Mouse (Mus musculus) left cerebral cortex, adult 11 months (tissue): ENCODE measurements around the gene Atcay.

Experiments
- DNase-seq: peaks from one replicate; pipeline ENCODE4 v3.0.0; 2022; ENCODE audit warnings: low spot score

The Atcay gene

GRCm38 (mm10) chr10:81230438-81231332 is at the start of gene Atcay:
TSS of gene Atcay (minus strand) at chr10:81230833.
- peak; percentile 75 for DNase-seq

DNA sequence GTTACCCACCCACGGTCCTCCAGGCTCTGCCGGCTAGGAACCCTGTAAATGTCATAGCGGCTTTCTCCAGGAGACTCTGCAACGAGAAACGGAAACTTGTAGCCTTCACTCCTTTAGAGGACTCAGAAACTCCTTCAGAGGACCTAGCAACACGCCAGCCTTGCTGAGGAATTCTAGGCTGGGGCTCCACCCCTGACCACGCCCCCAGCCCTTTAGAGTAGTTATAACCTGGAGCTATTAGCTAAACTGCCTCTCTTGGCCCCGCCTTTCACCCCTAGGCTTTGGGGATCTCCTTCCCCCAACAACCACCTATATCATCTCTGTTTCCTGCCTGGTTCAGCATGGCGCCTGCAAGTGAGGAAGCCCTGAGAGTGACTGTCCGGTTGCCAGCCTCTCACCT is 48.9 kb upstream of the Atcay start:
- no peak for DNase-seq

DNA sequence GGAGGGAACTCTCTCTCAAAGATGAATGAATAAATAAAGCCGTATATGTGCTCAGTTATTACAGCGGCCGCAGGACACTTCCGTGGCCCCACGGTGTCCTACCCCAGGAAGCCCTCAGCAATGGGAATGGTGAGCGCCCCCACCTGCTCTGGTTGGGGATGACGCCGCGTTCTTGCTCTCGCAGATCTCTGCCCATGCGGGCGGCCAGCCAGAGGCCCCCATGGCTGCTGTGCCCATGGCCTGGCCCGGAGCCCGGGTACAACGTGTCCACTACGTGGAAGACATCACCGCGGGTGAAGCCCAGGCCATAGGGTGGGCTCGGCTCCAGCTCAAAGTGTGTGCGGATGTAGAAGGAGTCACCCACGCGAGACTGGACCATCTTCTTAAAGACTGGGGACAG is 47.0 kb upstream of the Atcay start:
- no peak for DNase-seq

DNA sequence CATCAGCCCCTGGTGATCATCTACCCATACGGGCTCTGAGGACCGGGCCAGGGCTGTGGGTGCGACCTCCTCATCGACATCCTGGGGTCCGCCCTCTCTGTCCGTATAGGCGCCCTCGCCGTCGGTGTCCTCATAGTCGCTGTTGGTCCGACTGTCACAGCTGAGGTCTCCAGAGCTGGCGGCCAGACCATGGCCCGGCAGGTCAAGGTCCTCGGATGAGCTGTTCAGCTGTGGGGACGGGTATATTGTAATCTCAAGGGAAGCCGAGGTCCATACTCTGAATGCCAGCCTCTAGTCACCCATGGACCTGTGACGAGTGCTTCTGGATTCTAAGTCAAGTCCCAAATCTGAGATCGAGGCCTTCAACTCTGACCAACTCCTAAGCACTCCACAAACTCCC is 43.2 kb upstream of the Atcay start:
- no peak for DNase-seq

GRCm38 (mm10) chr10:81272356-81272755 is 41.7 kb upstream of the Atcay start:
- DNase-seq, result no peak

- DNase-seq, result no peak
Observed at GRCm38 (mm10) chr10:81268643-81269412, 38.2 kb upstream of the Atcay start.

GRCm38 (mm10) chr10:81268056-81268455 is 37.4 kb upstream of the Atcay start:
- DNase-seq, result peak; percentile 80

- peak; percentile 96 for DNase-seq
Observed at GRCm38 (mm10) chr10:81266211-81267105, 35.8 kb upstream of the Atcay start, which contains the start of the genes Mrpl54 and Apba3. TSS of gene Mrpl54 (minus strand) at chr10:81266934. TSS of gene Apba3 (plus strand) at chr10:81266960.

GRCm38 (mm10) chr10:81265540-81265939 is 34.9 kb upstream of the Atcay start:
- DNase-seq, result no peak

- no peak for DNase-seq
Observed at GRCm38 (mm10) chr10:81261025-81261424, 30.4 kb upstream of the Atcay start.

- DNase-seq, result no peak
Observed at GRCm38 (mm10) chr10:81259225-81259884, 28.7 kb upstream of the Atcay start.

DNA sequence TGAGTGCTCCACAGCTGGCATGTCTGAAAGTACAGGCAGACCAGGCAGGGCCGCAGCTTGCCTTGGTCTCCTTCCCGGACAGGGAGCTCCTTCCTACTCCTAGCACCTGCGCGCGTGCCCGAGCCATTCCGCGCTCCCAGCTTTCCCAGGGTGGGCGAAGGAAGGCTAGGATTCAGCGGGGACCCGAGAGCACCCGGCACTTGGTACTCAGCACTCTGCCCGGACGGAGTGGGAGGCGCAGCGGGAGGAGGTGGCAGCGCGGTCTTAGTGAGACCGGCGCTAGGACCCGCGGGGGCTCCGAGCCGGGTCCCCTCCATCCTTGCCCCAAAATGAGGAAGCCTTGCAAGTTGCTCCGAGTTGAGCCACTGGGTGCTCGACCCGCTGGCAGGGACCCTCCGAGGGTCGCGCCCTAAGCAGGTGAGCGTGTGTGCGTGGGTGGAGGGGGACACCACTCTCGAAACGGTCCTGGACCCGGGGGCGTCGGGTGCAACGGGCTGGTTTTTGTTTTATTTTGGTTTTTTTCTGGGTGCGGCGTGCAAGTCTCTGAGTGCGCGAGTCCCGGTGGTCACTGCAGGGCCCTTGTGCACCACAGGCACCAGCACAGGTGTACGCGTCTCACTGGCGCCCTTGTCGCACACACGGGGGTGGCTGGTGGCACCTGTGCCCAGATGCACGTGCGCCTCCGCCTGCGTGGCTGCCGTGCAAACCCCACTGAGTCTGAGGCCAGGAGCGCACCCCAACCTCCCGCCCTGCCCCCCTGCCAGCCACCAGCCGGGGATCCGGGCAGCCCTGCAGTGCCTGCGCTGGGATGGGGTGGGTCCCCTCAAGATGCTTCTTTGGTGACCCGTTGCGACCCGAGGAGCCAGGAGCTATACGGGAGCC is 26.8 kb upstream of the Atcay start:
- DNase-seq, result no peak

DNA sequence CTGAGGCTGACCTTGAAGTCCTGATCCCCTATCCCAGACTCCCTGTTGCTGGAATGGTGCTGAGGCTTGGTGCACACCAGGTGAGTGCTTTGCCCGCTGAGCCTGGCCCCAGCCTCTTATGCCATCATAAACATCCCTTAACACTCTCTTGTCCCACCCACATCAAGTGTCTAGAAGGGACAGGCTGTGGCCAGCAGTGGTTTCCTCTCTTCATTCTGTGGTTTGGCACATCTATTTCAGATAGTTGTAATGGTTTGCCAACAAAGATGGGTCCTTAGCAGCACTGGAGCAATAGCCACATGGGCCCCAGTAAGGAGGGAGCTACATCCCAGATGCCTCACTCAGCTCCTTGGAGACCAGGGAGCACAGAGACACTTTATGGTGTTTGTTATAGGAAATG is 24.3 kb upstream of the Atcay start:
- DNase-seq, result no peak

- DNase-seq, result peak; percentile 87
Observed at GRCm38 (mm10) chr10:81252424-81253419, 22.1 kb upstream of the Atcay start, which contains the start of gene Matk. TSS of gene Matk (plus strand) at chr10:81252935.

- DNase-seq, result no peak
Observed at GRCm38 (mm10) chr10:81249442-81249841, 18.8 kb upstream of the Atcay start.

DNA sequence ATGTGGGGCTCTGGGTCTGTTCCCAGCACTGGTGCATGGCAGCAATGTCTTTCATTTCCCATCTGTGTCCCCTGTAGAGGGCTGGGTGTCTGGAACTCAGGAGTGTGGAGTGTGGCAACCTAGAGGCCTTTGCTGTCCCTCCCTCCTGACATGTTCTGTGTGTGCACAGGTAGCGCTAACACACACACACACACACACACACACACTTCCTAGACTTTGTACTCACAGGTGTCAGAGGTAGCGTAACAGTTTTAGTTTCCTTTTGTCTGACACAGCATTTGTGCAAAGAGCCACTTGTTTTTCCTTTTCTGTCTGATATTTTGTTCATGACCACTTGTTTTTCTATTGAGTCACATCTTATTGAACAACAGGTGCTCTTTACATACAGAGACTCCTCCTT is 17.2 kb upstream of the Atcay start:
- no peak for DNase-seq

GRCm38 (mm10) chr10:81245166-81245565 is 14.5 kb upstream of the Atcay start:
- DNase-seq, result no peak

DNA sequence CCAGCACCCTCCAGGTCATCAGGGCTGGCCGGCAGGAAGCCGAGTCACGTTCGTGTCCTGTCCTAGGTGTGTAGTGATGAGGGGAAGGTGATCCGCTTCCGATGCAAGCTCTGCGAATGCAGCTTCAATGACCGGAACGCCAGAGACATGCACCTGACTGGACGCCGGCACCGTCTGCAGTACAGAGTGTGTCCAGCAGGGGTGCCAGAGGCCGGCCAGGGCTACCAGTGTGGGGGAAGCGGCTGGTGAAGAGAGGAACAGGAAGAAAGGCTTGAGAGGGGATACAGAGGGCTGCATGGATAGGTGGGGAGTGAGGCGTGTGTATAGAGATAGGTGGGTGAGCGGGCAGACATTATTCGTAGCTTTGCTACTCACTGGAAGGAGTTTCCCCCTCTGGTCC is 14.0 kb upstream of the Atcay start:
- no peak for DNase-seq

DNA sequence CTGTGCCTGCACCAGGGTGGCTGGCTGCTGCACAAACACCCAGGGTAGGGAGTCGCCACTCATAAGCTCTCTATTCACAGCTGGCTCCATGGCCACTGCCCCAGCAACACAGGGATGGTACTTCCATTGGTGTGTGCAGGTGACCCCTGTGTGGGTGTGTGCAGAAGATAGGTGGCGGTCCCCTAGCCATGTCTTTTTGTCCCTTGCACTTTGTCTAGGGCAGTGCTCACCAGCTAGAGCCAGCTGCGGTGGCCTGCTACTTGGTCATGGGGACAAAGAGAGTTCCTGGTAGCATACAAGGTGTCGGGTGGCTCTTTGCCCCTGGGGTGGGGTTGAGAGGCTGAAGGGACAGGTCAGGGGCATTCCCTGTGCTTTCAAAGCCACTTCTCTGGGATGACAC is 13.5 kb upstream of the Atcay start:
- DNase-seq, result no peak
